Mouse (Mus musculus) MEL (cell line): ENCODE results near the gene Cd248. TPM values are rescaled to one million over a fixed set of nuclear protein-coding genes. Genes with fewer than 3 reads are reported as not detected.

Experiments used
- DNase-seq: peaks from one replicate; pipeline ENCODE4 v3.0.0; 2011; ENCODE audit warnings: low read depth, low spot score
- H3K27ac ChIP-seq: 2 replicates; pipeline ENCODE4 v1.5.1; 2012; ENCODE audit warnings: low read depth, mild to moderate bottlenecking, control low read depth, low read length, moderate library complexity; ENCODE audit not compliant: control insufficient read depth
- H3K27me3 ChIP-seq, 2 experiments: fragments of 150-350 bp in 1 of 2; sonication (generic) in 1 of 2; 2 replicates each; pipeline ENCODE4 v1.6.1; 2012; ENCODE audit warnings: low read length in 2 of 2, mild to moderate bottlenecking in 2 of 2, improper control_type of control experiment in 1 of 2, moderate library complexity in 1 of 2; ENCODE audit not compliant: insufficient read depth in 2 of 2, control insufficient read depth in 1 of 2
- H3K36me3 ChIP-seq, 2 experiments: 2 replicates each; pipeline ENCODE4 v1.6.1; 2012 to 2014; ENCODE audit warnings: low read length in 2 of 2, improper control_type of control experiment in 1 of 2, inconsistent platforms in 1 of 2, mild to moderate bottlenecking in 1 of 2; ENCODE audit not compliant: insufficient read depth in 2 of 2, control insufficient read depth in 1 of 2
- H3K4me1 ChIP-seq, 2 experiments: fragments of 150-350 bp in 1 of 2; sonication (generic) in 1 of 2; 2 replicates each; pipeline ENCODE4 v1.6.1; 2012; ENCODE audit warnings: low read length in 2 of 2, improper control_type of control experiment in 1 of 2, mild to moderate bottlenecking in 1 of 2; ENCODE audit not compliant: insufficient read depth in 2 of 2, control insufficient read depth in 1 of 2
- H3K4me3 ChIP-seq, 2 experiments: fragments of 150-350 bp in 1 of 2; sonication (generic) in 1 of 2; 2 replicates each; pipeline ENCODE4 v1.5.1; 2012; ENCODE audit warnings: low read depth in 2 of 2, low read length in 2 of 2, mild to moderate bottlenecking in 2 of 2, moderate library complexity in 2 of 2, control low read depth in 1 of 2, improper control_type of control experiment in 1 of 2; ENCODE audit not compliant: control insufficient read depth in 1 of 2, insufficient read depth in 1 of 2
- H3K79me2 ChIP-seq: 2 replicates; pipeline ENCODE4 v1.6.1; 2012; ENCODE audit warnings: mild to moderate bottlenecking, low read length, moderate library complexity; ENCODE audit not compliant: control insufficient read depth, poor library complexity, insufficient read depth
- H3K9ac ChIP-seq: 2 replicates; pipeline ENCODE4 v1.6.1; 2012; ENCODE audit warnings: low read depth, mild to moderate bottlenecking, control low read depth, low read length, moderate library complexity; ENCODE audit not compliant: control insufficient read depth, poor library complexity, severe bottlenecking
- H3K9me3 ChIP-seq: fragments of 150-350 bp; sonication (generic); replicated peaks from 2 replicates; pipeline ENCODE4 v1.6.1; 2012; ENCODE audit warnings: mild to moderate bottlenecking, low read length, improper control_type of control experiment, moderate library complexity; ENCODE audit not compliant: insufficient read depth
- CHD1 ChIP-seq: IDR thresholded peaks from 2 replicates; pipeline ENCODE4 v1.6.1; 2012; ENCODE audit warnings: low read depth, mild to moderate bottlenecking, inconsistent platforms, low read length, improper control_type of control experiment
- ELF1 ChIP-seq: IDR thresholded peaks from 2 replicates; pipeline ENCODE4 v1.6.1; 2014; ENCODE audit warnings: low read depth, mild to moderate bottlenecking, inconsistent platforms, low read length, improper control_type of control experiment, moderate library complexity
- GABPA ChIP-seq: IDR thresholded peaks from 2 replicates; pipeline ENCODE4 v1.6.1; 2012; ENCODE audit warnings: low read depth, mild to moderate bottlenecking, inconsistent platforms, low read length, improper control_type of control experiment, moderate library complexity
- GATA1 ChIP-seq: IDR thresholded peaks from 2 replicates; pipeline ENCODE4 v1.6.1; 2011; ENCODE audit warnings: low read depth, low read length, improper control_type of control experiment
- KAT2A ChIP-seq: conservative IDR thresholded peaks from 2 replicates; pipeline ENCODE4 v1.6.1; 2012; ENCODE audit warnings: low read depth, low read length, improper control_type of control experiment, inconsistent platforms
- MAX ChIP-seq: IDR thresholded peaks from 2 replicates; pipeline ENCODE4 v1.6.1; 2011; ENCODE audit warnings: low read length, improper control_type of control experiment
- NELFE ChIP-seq: IDR thresholded peaks from 2 replicates; pipeline ENCODE4 v1.6.1; 2011; ENCODE audit warnings: low read depth, low read length, improper control_type of control experiment
- POLR2A ChIP-seq, 2 experiments: IDR thresholded peaks; 2 replicates each; pipeline ENCODE4 v1.6.1; 2011 to 2012; ENCODE audit warnings: low read length in 2 of 2, mild to moderate bottlenecking in 2 of 2, control low read depth in 1 of 2, improper control_type of control experiment in 1 of 2, low read depth in 1 of 2, moderate library complexity in 1 of 2; ENCODE audit not compliant: control insufficient read depth in 1 of 2, insufficient read depth in 1 of 2, poor library complexity in 1 of 2
- POLR2AphosphoS2 ChIP-seq: IDR thresholded peaks from 2 replicates; pipeline ENCODE4 v1.6.1; 2011; ENCODE audit warnings: low read length, improper control_type of control experiment
- POLR2AphosphoS5 ChIP-seq: IDR thresholded peaks from 2 replicates; pipeline ENCODE4 v1.6.1; 2012; ENCODE audit warnings: low read depth, borderline replicate concordance, mild to moderate bottlenecking, inconsistent platforms, low read length, moderate library complexity, mixed read lengths
- RAD21 ChIP-seq: IDR thresholded peaks from 2 replicates; pipeline ENCODE4 v1.6.1; 2011; ENCODE audit warnings: mild to moderate bottlenecking, low read depth, low read length, improper control_type of control experiment
- RCOR1 ChIP-seq: IDR thresholded peaks from 2 replicates; pipeline ENCODE4 v1.6.1; 2012; ENCODE audit warnings: low read depth, mild to moderate bottlenecking, inconsistent platforms, low read length, improper control_type of control experiment
- SMC3 ChIP-seq: IDR thresholded peaks from 2 replicates; pipeline ENCODE4 v1.6.1; 2011; ENCODE audit warnings: low read depth, low read length, improper control_type of control experiment
- TBP ChIP-seq: IDR thresholded peaks from 2 replicates; pipeline ENCODE4 v1.8.0; 2011; ENCODE audit warnings: low read depth, low read length, improper control_type of control experiment
- TCF12 ChIP-seq: IDR thresholded peaks from 2 replicates; pipeline ENCODE4 v1.6.1; 2014; ENCODE audit warnings: low read depth, mild to moderate bottlenecking, inconsistent platforms, low read length, improper control_type of control experiment, moderate library complexity
- USF1 ChIP-seq: IDR thresholded peaks from 2 replicates; pipeline ENCODE4 v1.6.1; 2014; ENCODE audit warnings: low read depth, mild to moderate bottlenecking, inconsistent platforms, low read length, improper control_type of control experiment, moderate library complexity
- USF2 ChIP-seq, 2 experiments: IDR thresholded peaks; 2 replicates each; pipeline ENCODE4 v1.6.1; 2011 to 2012; ENCODE audit warnings: improper control_type of control experiment in 2 of 2, low read length in 2 of 2, borderline replicate concordance in 1 of 2, inconsistent platforms in 1 of 2, low read depth in 1 of 2, mild to moderate bottlenecking in 1 of 2; ENCODE audit not compliant: insufficient read depth in 1 of 2
- ZC3H11A ChIP-seq: IDR thresholded peaks from 2 replicates; pipeline ENCODE4 v1.6.1; 2012; ENCODE audit warnings: low read depth, mild to moderate bottlenecking, inconsistent platforms, low read length, improper control_type of control experiment
- ZMIZ1 ChIP-seq: IDR thresholded peaks from 2 replicates; pipeline ENCODE4 v1.6.1; 2012; ENCODE audit warnings: low read depth, mild to moderate bottlenecking, inconsistent platforms, low read length, improper control_type of control experiment, moderate library complexity
- ZNF384 ChIP-seq: IDR thresholded peaks from 2 replicates; pipeline ENCODE4 v1.6.1; 2012; ENCODE audit warnings: low read depth, mild to moderate bottlenecking, inconsistent platforms, low read length, improper control_type of control experiment
- polyA plus RNA-seq, 2 experiments: library from polyadenylated mRNA; stranded (reverse) in 1 of 2; unstranded in 1 of 2; fragments of >175 nt in 1 of 2; fragments of >200 nt in 1 of 2; gene quantifications; 2 replicates each; pipeline versions ENCODE4 v1.2.1 to v1.2.4; 2012; ENCODE audit warnings: low replicate concordance in 2 of 2, low read depth in 1 of 2; ENCODE audit not compliant: insufficient read length in 2 of 2, insufficient read depth in 1 of 2, missing spikeins in 1 of 2
- total RNA-seq: library from RNA; depleted of rRNA; stranded (reverse); fragments of 300-350 nt; gene quantifications from 2 replicates; pipeline ENCODE4 v1.2.3, GENCODE M21; 2012

Gene Cd248
- total and polyA plus RNA-seq, 3 experiments = 0.27 to 0.86 TPM; not detected in 1

GRCm38 (mm10) chr19:5087884-5088728 lies 20.2 kb downstream of the Cd248 start, which contains the start of gene Yif1a (continued):
- TF ChIP-seq POLR2AphosphoS5 (no peak), TBP (peak; percentile 63), USF2 (IDR thresholded peaks at IDR 0.05; ENCODE audit: borderline replicate concordance in 1 of 2, insufficient read depth in 1 of 2, low read depth in 1 of 2, low read length in 2 of 2) (no peak), ZC3H11A (no peak)
- TF ChIP-seq, all 39 proteins: peak for 19

- peaks cover 0 to 18% of the 10 kb centered on the region in 2 experiments; a peak in 1 of 4 replicates for H3K4me1 ChIP-seq
- no peaks in the 10 kb centered on the region for H3K9me3 ChIP-seq
- H3K9ac ChIP-seq = peak overlapping the region; percentile 83
- no peak for TF ChIP-seq ZNF384
- peaks cover 5 to 13% of the 10 kb centered on the region in 2 experiments for H3K27me3 ChIP-seq
- no peak overlapping the region for H3K27ac ChIP-seq
- no peak for DNase-seq
- H3K36me3 ChIP-seq = no peaks in the 10 kb centered on the region; a peak in 1 of 4 replicates
- peaks cover 3% of the 10 kb centered on the region; the same call in 1 of the 2 replicates for H3K79me2 ChIP-seq
- peak overlapping the region in 1 of 2 experiments; percentile 98; a peak in 2 of 4 replicates for H3K4me3 ChIP-seq
These were observed 21.4 kb downstream of the Cd248 start for GRCm38 (mm10) chr19:5089324-5089723.

- Histone ChIP-seq H3K9me3 (no peaks in the 10 kb centered on the region), H3K4me1 (peaks cover 0 to 25% of the 10 kb centered on the region in 2 experiments; a peak in 2 of 4 replicates), H3K36me3 (peaks cover 0 to 4% of the 10 kb centered on the region in 2 experiments; a peak in 2 of 4 replicates), H3K27me3 (no peaks in the 10 kb centered on the region), H3K9ac (no peak overlapping the region), H3K27ac (no peak overlapping the region), H3K79me2 (peaks cover 3% of the 10 kb centered on the region; the same call in 1 of the 2 replicates), H3K4me3 (no peak overlapping the region)
- TF ChIP-seq RAD21 (no peak), MAX (no peak), SMC3 (no peak), ZC3H11A (no peak), NELFE (no peak), POLR2A (IDR thresholded peaks at IDR 0.05; ENCODE audit: control insufficient read depth in 1 of 2, insufficient read depth in 1 of 2, low read depth in 1 of 2, low read length in 2 of 2, poor library complexity in 1 of 2) (no peak), CHD1 (no peak), RCOR1 (no peak), USF1 (no peak), ZMIZ1 (no peak), ELF1 (no peak), TCF12 (no peak), KAT2A (no peak), GATA1 (no peak), GABPA (no peak), POLR2AphosphoS2 (no peak)
- TF ChIP-seq, all 39 proteins: peak for 0
- no peak for DNase-seq
These were observed 24.2 kb downstream of the Cd248 start for GRCm38 (mm10) chr19:5092083-5092482.
